Mouse (Mus musculus): Measurements from ENCODE around the gene Gh. TPM values are rescaled to one million over a fixed set of nuclear protein-coding genes. Genes with fewer than 3 reads are reported as not detected.

Gene Gh
- total RNA-seq, 2 experiments from 2014 or later: 0.37 TPM; not detected in 1

DNA sequence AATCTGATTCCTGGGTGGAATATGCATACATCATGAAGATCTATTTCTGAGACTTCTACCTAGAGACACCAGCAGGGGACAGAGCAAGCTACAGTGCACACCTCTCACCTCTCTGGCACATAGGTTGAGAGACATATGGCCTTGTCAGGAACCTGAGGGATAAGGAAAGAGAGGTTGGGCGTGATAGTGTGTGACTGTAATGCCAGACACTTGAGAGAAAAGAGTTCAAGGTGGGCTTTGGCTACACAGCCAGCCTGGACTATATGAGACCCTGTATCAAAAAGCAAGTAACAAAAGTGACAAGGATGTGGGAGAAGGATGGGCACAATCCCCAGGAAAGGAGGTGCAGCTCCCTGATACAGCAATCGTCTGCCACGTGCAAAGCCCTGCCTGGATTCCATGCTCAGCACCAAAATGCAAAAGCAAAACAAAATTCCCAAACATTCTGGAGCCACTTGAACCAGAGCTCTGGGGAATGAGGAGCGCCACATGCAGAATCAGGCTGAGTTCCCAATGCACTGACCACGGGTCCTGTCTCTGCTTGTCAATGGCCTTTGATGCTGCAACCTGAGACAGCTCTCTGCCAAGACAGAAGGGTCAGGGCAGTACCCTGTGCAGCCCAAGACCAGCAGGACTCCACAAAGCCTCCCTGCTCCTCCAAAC, 30.4 kb downstream of the Gh start:
- no peak for DNase-seq (ENCODE audit: low spot score in 2 of 2)

DNA sequence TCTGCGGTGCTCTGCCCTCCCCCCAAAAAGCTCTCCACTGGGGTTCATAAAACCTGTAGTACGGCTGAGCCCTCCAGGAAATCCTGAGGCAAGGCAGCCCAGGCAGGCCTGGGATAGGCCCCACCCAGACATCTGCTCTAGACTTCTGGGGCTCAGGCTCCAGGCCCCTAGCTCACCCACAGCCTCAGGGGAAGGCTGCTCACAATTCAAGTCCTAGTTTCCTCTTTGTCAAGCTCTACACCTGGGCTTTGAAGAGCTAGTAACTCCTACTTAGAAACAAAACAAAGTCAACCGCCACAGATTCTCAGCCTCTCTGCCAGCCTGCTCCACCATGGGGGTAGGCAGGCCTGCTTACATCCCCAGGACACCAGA, 32.6 kb downstream of the Gh start:
- DNase-seq (ENCODE audit: low spot score in 2 of 2): no peak

DNA sequence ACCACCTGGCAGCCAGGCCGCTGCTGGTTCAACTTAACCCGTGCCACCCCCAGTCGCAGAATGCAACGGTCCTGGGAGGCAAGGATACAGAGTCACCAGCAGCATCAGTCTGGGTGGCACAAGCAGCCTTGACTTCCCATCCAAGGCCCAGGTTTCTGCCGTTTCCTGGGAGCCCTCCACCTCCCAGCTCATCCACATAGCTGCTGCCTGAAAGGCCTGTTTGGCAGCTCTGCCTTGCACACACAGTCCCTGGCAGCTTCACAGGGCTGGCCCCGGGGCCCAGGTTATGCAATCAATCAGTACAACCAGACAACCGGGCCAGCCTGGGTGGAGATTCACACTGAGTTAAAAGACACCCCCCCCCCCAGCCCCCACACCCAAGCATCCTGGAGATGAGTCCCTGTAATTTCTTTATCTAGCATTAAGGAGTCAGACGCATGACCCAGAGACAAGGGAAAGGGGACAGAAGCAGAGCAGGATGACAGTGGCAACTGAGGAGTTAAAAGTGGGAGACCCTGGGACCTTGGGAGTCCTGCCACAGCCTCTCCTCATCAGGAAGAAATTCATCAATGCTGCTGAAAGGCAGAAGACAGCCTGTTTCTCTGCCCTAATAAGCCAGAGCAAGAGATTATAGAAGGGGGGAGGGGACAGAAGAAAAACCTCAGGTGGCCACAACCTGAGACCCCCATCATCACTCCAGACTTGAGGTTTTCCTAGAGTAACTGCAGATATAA, 33.2 kb downstream of the Gh start:
- peak; percentile 49 to 66 for DNase-seq (ENCODE audit: low spot score in 2 of 2)

DNA sequence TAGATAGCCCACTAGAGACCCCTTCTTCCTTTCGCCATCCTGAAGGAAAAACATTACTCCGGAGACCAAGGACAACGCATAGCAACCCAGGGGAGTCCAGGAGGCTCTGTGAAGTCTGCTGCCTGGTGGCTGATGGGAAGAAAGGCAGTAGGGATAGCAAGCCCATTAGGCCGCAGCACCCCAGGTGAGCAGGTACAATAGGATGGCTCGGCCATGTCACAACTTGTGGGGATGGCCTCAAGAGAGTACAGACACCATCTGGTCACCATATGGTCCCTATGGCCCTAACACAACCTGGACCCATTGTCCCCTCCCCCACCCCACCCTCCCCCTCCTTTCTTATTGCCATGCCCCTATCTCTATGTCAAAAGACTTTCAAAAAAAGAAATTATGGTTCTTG, 33.8 kb downstream of the Gh start:
- no peak for DNase-seq (ENCODE audit: low spot score in 2 of 2)

DNA sequence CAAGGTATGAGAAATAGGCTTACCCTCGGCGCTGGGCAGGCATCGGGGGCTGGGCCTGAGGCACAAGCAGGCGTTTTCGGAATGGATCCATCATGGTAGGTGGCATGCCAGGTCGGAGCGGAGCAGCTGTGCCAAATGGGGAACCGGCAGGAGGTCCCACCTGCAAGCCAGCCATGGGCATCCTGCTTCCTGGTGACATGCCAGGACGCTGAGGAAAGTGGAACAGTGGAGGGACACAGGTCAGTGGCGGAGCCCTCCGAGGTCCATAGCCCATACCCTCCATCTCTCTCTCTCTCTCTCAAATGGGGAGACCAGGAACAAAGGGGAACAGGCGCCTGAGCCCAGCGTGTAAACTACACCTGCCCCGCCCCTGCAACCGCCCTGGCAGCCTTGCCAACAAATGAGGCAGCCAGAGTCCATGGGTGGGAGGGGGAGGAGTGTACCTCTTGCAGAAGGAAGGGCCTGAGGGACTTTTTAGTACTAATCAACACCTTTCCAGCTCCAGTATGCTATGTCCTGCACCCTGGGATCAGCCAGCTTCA, 34.3 kb downstream of the Gh start:
- no peak for DNase-seq (ENCODE audit: low spot score in 2 of 2)

DNA sequence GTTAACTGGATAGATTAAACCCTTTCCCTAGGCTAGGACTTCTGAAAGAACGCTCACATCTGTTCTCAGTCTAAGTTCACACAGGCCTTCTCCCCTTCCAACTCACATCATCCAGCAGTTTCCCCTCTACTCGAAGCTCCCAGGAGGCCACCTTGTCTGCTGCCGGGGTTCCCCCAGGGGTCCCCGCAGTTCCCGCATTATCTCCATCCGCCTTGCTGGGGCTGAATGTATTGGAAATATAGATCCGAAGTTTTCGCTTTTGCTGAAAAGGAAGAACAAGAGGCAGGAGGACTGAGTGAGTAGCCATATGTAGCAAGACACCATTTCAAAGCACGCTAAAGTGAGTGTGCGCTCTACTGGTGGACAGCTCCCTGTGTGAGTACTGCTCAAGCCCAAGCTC, 35.2 kb downstream of the Gh start:
- no peak for DNase-seq (ENCODE audit: low spot score in 2 of 2)

DNA sequence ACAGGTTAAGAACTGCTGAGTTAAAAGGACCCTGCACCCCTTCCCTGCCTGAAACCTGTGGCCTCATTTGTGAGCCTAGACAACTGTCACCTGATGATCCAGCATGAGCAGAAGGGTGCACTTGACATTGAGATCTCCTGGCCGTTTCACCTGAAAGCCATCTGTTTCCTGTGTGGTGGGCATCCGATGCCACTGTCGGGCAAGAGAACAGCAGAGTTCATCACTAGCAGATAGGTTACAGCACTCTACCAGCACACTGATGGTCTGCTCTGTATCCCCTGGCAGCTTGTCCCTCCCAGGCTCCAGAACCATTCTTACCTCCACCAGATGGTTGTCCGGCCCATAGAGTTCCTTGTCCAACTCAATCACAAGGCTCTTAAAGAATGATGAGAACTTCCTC, 36.1 kb downstream of the Gh start:
- DNase-seq (ENCODE audit: low spot score in 2 of 2): no peak

DNA sequence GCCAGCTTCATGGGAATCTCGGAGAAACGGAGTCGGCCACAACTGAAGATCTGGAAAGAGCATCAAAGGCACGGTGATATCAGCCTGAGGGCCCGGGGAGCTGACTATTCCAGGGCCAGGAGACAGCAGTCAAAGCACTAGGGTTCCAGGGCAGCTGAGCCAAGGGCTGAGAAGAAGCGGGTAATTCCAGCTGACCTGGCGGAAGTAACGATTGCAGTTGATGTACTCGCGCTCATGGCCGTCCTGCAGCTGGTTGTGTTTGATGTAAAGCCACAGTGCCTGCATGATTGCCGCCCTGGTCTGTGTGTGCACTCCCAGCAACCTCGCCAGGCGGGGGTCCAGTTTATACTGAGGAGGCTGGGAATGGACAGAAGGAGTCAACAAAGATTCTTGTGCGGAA, 36.7 kb downstream of the Gh start:
- no peak for DNase-seq (ENCODE audit: low spot score in 2 of 2)

DNA sequence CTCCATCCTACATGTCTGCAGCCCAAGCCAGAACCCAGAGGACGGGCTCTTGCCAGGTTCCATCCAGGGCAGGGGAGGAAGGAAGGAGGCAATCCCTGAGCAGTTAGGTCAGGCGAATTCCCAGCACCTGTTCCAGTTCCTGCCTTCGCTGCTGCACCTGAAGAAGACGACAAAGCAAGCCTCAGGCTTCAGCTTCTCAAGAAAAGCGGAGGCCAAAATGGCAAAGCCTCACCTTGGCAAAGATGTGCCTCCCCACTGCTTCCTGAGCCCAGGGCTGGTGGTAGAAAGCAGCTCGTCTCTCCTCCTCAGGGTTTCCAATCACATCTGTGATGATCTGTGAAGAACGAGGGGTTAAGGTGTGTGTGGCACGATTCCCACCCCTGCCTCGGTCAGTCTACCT, 37.7 kb downstream of the Gh start:
- no peak for DNase-seq (ENCODE audit: low spot score in 2 of 2)

DNA sequence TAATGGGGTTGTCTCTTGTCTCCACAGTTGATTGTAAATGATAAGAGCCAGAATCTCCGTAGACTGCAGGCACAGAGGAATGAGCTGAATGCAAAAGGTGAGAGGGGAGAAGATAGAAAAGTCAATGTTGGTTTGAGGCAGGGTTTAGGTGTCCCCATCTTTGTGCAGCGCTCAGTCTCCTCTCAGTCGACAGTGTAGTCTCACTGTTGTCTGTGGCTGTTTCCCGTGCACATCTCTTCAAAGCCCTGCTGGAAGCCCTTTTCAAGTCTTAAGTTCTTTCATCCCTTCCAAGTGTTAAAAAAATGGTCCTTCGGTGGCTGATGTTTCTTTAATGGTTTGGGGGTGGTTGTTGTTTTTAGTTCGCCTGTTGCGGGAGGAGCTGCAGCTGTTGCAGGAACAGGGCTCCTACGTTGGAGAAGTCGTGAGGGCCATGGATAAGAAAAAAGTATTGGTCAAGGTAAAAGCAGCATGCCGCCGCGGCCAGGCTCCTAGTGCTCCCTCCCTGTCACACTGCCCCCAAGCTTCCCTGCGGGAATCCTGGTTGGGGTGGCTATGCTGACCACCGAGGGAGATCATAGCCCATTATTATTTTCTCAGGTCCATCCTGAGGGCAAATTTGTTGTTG, 40.7 kb downstream of the Gh start:
- no peak for DNase-seq (ENCODE audit: low spot score in 2 of 2)

DNA sequence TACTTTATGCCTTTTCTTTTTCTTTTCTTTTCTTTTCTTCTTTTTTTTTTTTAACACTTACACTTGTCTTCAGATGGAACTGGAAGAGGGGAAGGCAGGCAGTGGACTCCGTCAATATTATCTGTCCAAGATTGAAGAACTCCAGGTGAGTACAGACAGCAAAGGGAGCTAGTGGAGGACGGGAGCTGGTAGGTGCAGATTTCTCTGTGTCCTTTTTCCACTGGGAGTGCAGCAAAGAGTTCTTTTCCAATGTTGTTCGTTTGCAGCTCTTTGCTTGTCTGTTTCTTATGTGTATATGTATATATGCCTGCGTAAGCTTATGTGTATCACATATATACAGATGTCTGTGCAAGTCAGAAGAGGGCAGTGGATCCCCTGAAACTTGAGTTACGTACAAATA, 44.9 kb downstream of the Gh start:
- DNase-seq (ENCODE audit: low spot score in 2 of 2): no peak

DNA sequence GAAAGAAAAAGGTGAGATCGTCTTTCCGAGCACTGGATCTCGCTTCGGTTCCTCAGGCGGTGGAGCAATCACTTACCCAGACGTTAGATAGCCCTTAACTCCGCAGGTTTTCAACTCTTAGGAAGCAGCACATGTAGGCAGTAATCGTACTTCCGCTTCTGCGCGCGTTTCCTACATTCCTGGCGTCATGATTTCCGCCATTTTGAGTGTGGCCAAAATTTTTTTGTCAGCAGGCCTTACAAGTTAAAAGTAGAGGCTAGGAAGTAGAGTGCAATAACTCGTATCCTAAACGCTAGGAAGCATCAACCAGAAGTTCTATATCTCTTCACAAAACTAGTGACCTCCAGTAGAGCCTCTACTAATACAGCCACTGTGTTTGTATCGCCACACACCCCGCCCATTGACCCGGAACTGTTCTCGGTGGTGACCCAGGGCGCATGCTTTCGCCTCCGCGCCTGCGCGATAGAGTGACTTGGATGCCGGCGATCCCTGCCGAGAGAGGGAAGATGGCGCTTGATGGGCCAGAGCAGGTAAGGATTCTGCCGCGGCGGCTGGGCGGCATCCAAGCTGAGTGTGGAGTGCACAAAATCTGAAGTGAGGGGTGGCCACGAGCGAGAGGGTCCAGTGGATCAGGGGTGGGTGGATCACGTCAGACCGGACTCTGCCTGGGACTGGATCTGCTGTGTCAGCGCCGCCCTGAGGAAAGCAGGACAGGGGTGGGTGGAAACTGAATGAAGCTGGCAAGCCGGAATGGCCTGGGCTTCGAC, 45.8 kb downstream of the Gh start, which contains the start of the genes Ftsj3 and Psmc5:
TSS of gene Ftsj3 (minus strand) at position 395 of the 767 bp plus-strand sequence.
TSS of gene Psmc5 (plus strand) at position 470 of the 767 bp plus-strand sequence.
- DNase-seq (ENCODE audit: low spot score in 2 of 2): peak; percentile 95 to 99

DNA sequence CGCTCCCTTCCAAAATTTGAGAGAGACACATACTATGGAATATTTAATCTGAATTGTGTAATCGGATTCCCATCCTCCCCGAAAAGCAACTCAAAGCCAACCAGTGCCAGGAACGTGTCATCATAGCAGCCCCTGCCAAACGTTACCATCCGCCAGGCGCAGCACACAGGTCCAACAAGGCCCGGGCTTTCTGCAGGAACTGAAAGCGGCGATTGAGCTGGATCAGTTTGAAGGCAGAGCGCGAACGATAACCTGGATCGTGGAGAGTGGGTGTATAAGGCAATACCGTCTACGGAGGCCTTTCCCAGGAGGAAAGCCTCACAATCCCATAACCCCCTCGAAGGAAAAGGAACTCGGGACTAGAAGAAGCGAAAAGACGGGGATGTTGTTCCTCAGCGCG, 46.5 kb downstream of the Gh start:
- DNase-seq (ENCODE audit: low spot score in 2 of 2): no peak

DNA sequence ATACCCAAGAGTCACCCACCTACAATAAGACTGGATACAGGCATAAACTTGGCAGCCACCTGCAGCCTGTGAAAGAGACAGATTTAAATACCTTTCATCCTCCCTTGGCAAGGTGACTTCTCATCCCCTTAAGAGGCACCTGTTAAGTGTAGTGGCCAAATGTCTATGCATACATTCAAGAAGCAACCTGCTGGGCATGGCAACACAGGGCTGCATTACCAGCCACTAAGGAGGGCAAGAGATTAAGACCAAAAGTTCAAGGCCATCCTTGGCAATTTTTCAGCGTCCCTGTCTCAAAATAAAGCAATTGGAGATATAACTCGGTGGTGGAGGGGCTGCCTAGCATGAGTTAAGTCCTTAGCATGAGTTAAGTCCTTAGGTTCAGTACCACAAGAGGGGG, 46.9 kb downstream of the Gh start:
- DNase-seq (ENCODE audit: low spot score in 2 of 2): no peak

Other genes starting within 250 kb of the Gh start
- 10 to 100 TPM; 27.3 to 28.6 TPM for gene Taco1, start 235.8 kb downstream of the Gh start, total RNA-seq (2021)
- 10 to 100 TPM; 55.5 to 60.6 TPM for gene Map3k3, start 217.3 kb downstream of the Gh start, total RNA-seq (2021)
- not detected for gene Gm10840, start 141.0 kb downstream of the Gh start, total RNA-seq (2021)
- gene Limd2, start 141.0 kb downstream of the Gh start, total RNA-seq (2021): 10 to 100 TPM; 39.8 to 48.2 TPM
- 10 to 100 TPM; 19.3 to 20.1 TPM for gene Strada, start 99.7 kb downstream of the Gh start, total RNA-seq (2021)
- 10 to 100 TPM; 86.3 to 89.6 TPM for gene Ccdc47, start 85.5 kb downstream of the Gh start, total RNA-seq (2021)
- gene Ddx42, start 84.9 kb downstream of the Gh start, total RNA-seq (2021): 10 to 100 TPM; 74.4 to 76.2 TPM
- 10 to 100 TPM; 69.3 to 71.0 TPM for gene Ftsj3, start 45.8 kb downstream of the Gh start, total RNA-seq (2021)
- gene Psmc5, start 45.7 kb downstream of the Gh start, total RNA-seq (2021): 100 to 1,000 TPM; 131 to 138 TPM
- 100 to 1,000 TPM; 104 to 117 TPM for gene Smarcd2, start 28.9 kb downstream of the Gh start, total RNA-seq (2021)
- gene Tcam1, start 25.2 kb downstream of the Gh start, total RNA-seq (2021): under 1 TPM; 0.25 to 0.34 TPM
- gene Cd79b, start 12.9 kb upstream of the Gh start, total RNA-seq (2021): 1 to 10 TPM; 2.8 to 5.2 TPM
- 1 to 10 TPM; 1.0 to 3.0 TPM for gene Scn4a, start 51.4 kb upstream of the Gh start, total RNA-seq (2021)
- not detected for gene Prr29, start 63.6 kb upstream of the Gh start, total RNA-seq (2021)
- 10 to 100 TPM; 21.8 to 24.3 TPM for gene Icam2, start 86.2 kb upstream of the Gh start, total RNA-seq (2021)
- gene Ern1, start 186.0 kb upstream of the Gh start, total RNA-seq (2021): 10 to 100 TPM; 72.5 to 83.6 TPM